Mouse (Mus musculus): ENCODE data around the gene Neu2.

Neu2 gene

GRCm38 (mm10) chr1:87614576-87615295 is 105.0 kb downstream of the Neu2 start:
- DNase-seq (ENCODE audit: low read depth, low spot score): no peak

GRCm38 (mm10) chr1:87620211-87620668 is 110.6 kb downstream of the Neu2 start, which contains the start of gene Inpp5d:
TSS of gene Inpp5d (plus strand) at chr1:87620312.
- no peak for DNase-seq (ENCODE audit: low read depth, low spot score)

GRCm38 (mm10) chr1:87620693-87621092 is 111.0 kb downstream of the Neu2 start:
- DNase-seq (ENCODE audit: low read depth, low spot score): no peak

GRCm38 (mm10) chr1:87621146-87621857 is 111.6 kb downstream of the Neu2 start:
- DNase-seq (ENCODE audit: low read depth, low spot score): no peak

GRCm38 (mm10) chr1:87621858-87622279 is 112.2 kb downstream of the Neu2 start:
- DNase-seq (ENCODE audit: low read depth, low spot score): no peak

GRCm38 (mm10) chr1:87623977-87624666 is 114.4 kb downstream of the Neu2 start:
- DNase-seq (ENCODE audit: low read depth, low spot score): no peak

GRCm38 (mm10) chr1:87624826-87625225 is 115.1 kb downstream of the Neu2 start:
- no peak for DNase-seq (ENCODE audit: low read depth, low spot score)

GRCm38 (mm10) chr1:87625254-87626025 is 115.8 kb downstream of the Neu2 start:
- no peak for DNase-seq (ENCODE audit: low read depth, low spot score)

- DNase-seq (ENCODE audit: low read depth, low spot score): no peak
Observed at GRCm38 (mm10) chr1:87626344-87626743, 116.7 kb downstream of the Neu2 start.

- no peak for DNase-seq (ENCODE audit: low read depth, low spot score)
Observed at GRCm38 (mm10) chr1:87628085-87628484, 118.4 kb downstream of the Neu2 start.

GRCm38 (mm10) chr1:87631584-87631983 is 121.9 kb downstream of the Neu2 start:
- DNase-seq (ENCODE audit: low read depth, low spot score): no peak

GRCm38 (mm10) chr1:87632163-87632562 is 122.5 kb downstream of the Neu2 start:
- no peak for DNase-seq (ENCODE audit: low read depth, low spot score)

- no peak for DNase-seq (ENCODE audit: low read depth, low spot score)
Observed at GRCm38 (mm10) chr1:87636716-87637117, 127.0 kb downstream of the Neu2 start.

GRCm38 (mm10) chr1:87637121-87637877 is 127.6 kb downstream of the Neu2 start:
- peak; percentile 15 for DNase-seq (ENCODE audit: low read depth, low spot score)

GRCm38 (mm10) chr1:87637878-87638600 is 128.3 kb downstream of the Neu2 start:
- no peak for DNase-seq (ENCODE audit: low read depth, low spot score)

- DNase-seq (ENCODE audit: low read depth, low spot score): no peak
Observed at GRCm38 (mm10) chr1:87639724-87640123, 130.0 kb downstream of the Neu2 start.

- DNase-seq (ENCODE audit: low read depth, low spot score): no peak
Observed at GRCm38 (mm10) chr1:87640165-87640661, 130.5 kb downstream of the Neu2 start.

GRCm38 (mm10) chr1:87643016-87643415 is 133.3 kb downstream of the Neu2 start:
- DNase-seq (ENCODE audit: low read depth, low spot score): no peak

- no peak for DNase-seq (ENCODE audit: low read depth, low spot score)
Observed at GRCm38 (mm10) chr1:87645041-87645440, 135.4 kb downstream of the Neu2 start.

- DNase-seq (ENCODE audit: low read depth, low spot score): no peak
Observed at GRCm38 (mm10) chr1:87645748-87646147, 136.1 kb downstream of the Neu2 start.
